Mouse (Mus musculus) CD8-positive naive resting alpha-beta T cell, adult 2 months (primary cell): Measurements from ENCODE around the gene Wfdc13.
"Not testable (repeated sequence)": the region's sequence is repeated elsewhere in the genome, so short reads cannot be mapped to it uniquely, and the experiment has no call there.

Experiments
- DNase-seq, 2 experiments: peaks; one replicate each; pipeline ENCODE4 v3.0.0; 2022; ENCODE audit warnings: low read depth in 2 of 2, low spot score in 2 of 2

Gene Wfdc13

GRCm38 (mm10) chr2:164715005-164715404, 30.1 kb downstream of the Wfdc13 start, which contains the start of gene Spint5:
Gene Spint5, plus strand, starts transcription at chr2:164715305.
- no peak for DNase-seq

GRCm38 (mm10) chr2:164716194-164716786, 31.4 kb downstream of the Wfdc13 start:
- DNase-seq = not testable (repeated sequence)

- no peak for DNase-seq
These were observed 38.4 kb downstream of the Wfdc13 start for GRCm38 (mm10) chr2:164723276-164723675.

- peak; percentile 30 to 63 for DNase-seq
These were observed 41.1 kb downstream of the Wfdc13 start for GRCm38 (mm10) chr2:164725895-164726619.

- DNase-seq = no peak
These were observed 46.8 kb downstream of the Wfdc13 start for GRCm38 (mm10) chr2:164731719-164732118.

- DNase-seq = no peak
These were observed 48.4 kb downstream of the Wfdc13 start for GRCm38 (mm10) chr2:164733259-164733658.

- DNase-seq = no peak
These were observed 49.9 kb downstream of the Wfdc13 start for GRCm38 (mm10) chr2:164734839-164735238.

GRCm38 (mm10) chr2:164735446-164735845, 50.5 kb downstream of the Wfdc13 start:
- no peak for DNase-seq
